18 mouse cellular contexts compared by ENCODE assay signal in genomic region chr17:47988074-47988473, GRCm38 (mm10). TPM values are rescaled to one million over a fixed set of nuclear protein-coding genes. Genes with fewer than 3 reads are reported as not detected.
A peak's percentile ranks its signal among the peaks of the same experiment; 100 is the strongest.
DNase-seq lines count a peak whose midpoint lies in the region; ATAC-seq and TF ChIP-seq lines count a peak whose summit lies in the region.
"Had no signal": no experiment of that assay in that cellular context is flagged by ENCODE, and none has a peak within 500 bp of the region (broad histone marks: within the 10 kb centered on the region; RNA-seq: fewer than 3 reads in every experiment).

No protein-coding gene starts in this region.

- no peak for ATAC-seq in hindbrain, embryonic 12.5 days (ENCODE audit: low FRiP score)
- no peak for ATAC-seq in hindbrain, embryonic 11.5 days (ENCODE audit: low FRiP score)
- ATAC-seq in embryonic facial prominence, embryonic 15.5 days (ENCODE audit: insufficient number of reproducible peaks, low FRiP score, low TSS enrichment, low read depth) = no peak
- ATAC-seq in liver, embryonic 14.5 days (ENCODE audit: insufficient read depth) = peak; percentile 50; the same call in 1 of the 2 replicates
- ATAC-seq: Patski had no signal

- TF ChIP-seq CTCF in liver, embryonic 14.5 days (IDR thresholded peaks at IDR 0.05; ENCODE audit: low read depth) = no peak

- no peak for DNase-seq in hindbrain, embryonic 11.5 days (ENCODE audit: low spot score)
- DNase-seq in liver, embryonic 14.5 days (ENCODE audit: low read depth in 3 of 3, low spot score in 3 of 3) = no peak
- DNase-seq in thymus, postnatal 4 days = peak; percentile 47
- DNase-seq in cerebellum, adult 9-11 months = no peak
- no peak for DNase-seq in spleen, adult 12 weeks (ENCODE audit: low spot score)
- DNase-seq in heart, postnatal 10 days = no peak
- DNase-seq: adrenal gland, adult 2 months; cerebellum, postnatal 14 days; heart, adult 11 months; kidney, adult 9 months; right cerebral cortex, postnatal 4 days had no signal

- no peak overlapping the region for H3K4me2 ChIP-seq in hindbrain, embryonic 12.5 days (replicated peaks)
- no peak overlapping the region for H3K4me2 ChIP-seq in hindbrain, embryonic 11.5 days (replicated peaks; ENCODE audit: low read depth, low read length)
- H3K4me2 ChIP-seq in embryonic facial prominence, embryonic 15.5 days (replicated peaks) = no peak overlapping the region
- H3K4me2 ChIP-seq in liver, embryonic 14.5 days (ENCODE audit: low read depth) = no peak overlapping the region
- H3K4me2 ChIP-seq: midbrain, embryonic 12.5 days had no signal

- H3K27me3 ChIP-seq in hindbrain, embryonic 12.5 days = 0 out of 2 replicates have a peak, but pooled peaks cover 3% of the 10 kb centered on the region
- no peaks in the 10 kb centered on the region for H3K27me3 ChIP-seq in hindbrain, embryonic 11.5 days (ENCODE audit: control insufficient read depth, insufficient read depth, low read length)
- H3K27me3 ChIP-seq in embryonic facial prominence, embryonic 15.5 days = 0 out of 2 replicates have a peak, but pooled peaks cover 3% of the 10 kb centered on the region
- H3K27me3 ChIP-seq in liver, embryonic 14.5 days (ENCODE audit: control insufficient read depth, insufficient read depth, low read length) = no peaks in the 10 kb centered on the region
- H3K27me3 ChIP-seq: Patski had no signal

- H3K4me3 ChIP-seq in hindbrain, embryonic 12.5 days = no peak overlapping the region
- H3K4me3 ChIP-seq in hindbrain, embryonic 11.5 days (ENCODE audit: low read depth, low read length) = no peak overlapping the region
- no peak overlapping the region for H3K4me3 ChIP-seq in embryonic facial prominence, embryonic 15.5 days (replicated peaks)
- no peak overlapping the region for H3K4me3 ChIP-seq in liver, embryonic 14.5 days (ENCODE audit: insufficient read depth in 1 of 2, low read depth in 2 of 2, low read length in 2 of 2)
- H3K4me3 ChIP-seq: midbrain, embryonic 12.5 days had no signal

- 88% methylated on average over 8 of the region's 8 CpGs for WGBS in hindbrain, embryonic 12.5 days
- 72% methylated on average over 8 of the region's 8 CpGs for WGBS in hindbrain, embryonic 11.5 days
- WGBS in embryonic facial prominence, embryonic 15.5 days = 83% methylated on average over 8 of the region's 8 CpGs
- WGBS in liver, embryonic 14.5 days (ENCODE audit: insufficient replicate concordance) = 51% methylated on average over 8 of the region's 8 CpGs

- H3K9ac ChIP-seq in hindbrain, embryonic 12.5 days = no peak overlapping the region
- H3K9ac ChIP-seq in hindbrain, embryonic 11.5 days (ENCODE audit: low read depth, low read length) = no peak overlapping the region
- H3K9ac ChIP-seq in embryonic facial prominence, embryonic 15.5 days = no peak overlapping the region
- no peak overlapping the region for H3K9ac ChIP-seq in liver, embryonic 14.5 days (replicated peaks)
- H3K9ac ChIP-seq: midbrain, embryonic 12.5 days had no signal

- intact Hi-C loops in heart, postnatal 10 days (cut with DNase I) = no loop called here

- H3K27ac ChIP-seq in hindbrain, embryonic 12.5 days = peak overlapping the region; percentile 48
- no peak overlapping the region for H3K27ac ChIP-seq in hindbrain, embryonic 11.5 days (ENCODE audit: low read depth, low read length)
- H3K27ac ChIP-seq in embryonic facial prominence, embryonic 15.5 days (replicated peaks) = 0 out of 2 replicates have a peak overlapping the region, but pooled peaks have one; percentile 18
- no peak overlapping the region for H3K27ac ChIP-seq in liver, embryonic 14.5 days

- no peaks in the 10 kb centered on the region for H3K36me3 ChIP-seq in hindbrain, embryonic 12.5 days
- H3K36me3 ChIP-seq in hindbrain, embryonic 11.5 days (ENCODE audit: control insufficient read depth, insufficient read depth, low read length) = no peaks in the 10 kb centered on the region
- H3K36me3 ChIP-seq in embryonic facial prominence, embryonic 15.5 days = no peaks in the 10 kb centered on the region
- H3K36me3 ChIP-seq in liver, embryonic 14.5 days (replicated peaks; ENCODE audit: control insufficient read depth, insufficient read depth, low read depth) = no peaks in the 10 kb centered on the region
- H3K36me3 ChIP-seq: midbrain, embryonic 12.5 days had no signal

- H3K4me1 ChIP-seq in hindbrain, embryonic 12.5 days = peaks cover 20% of the 10 kb centered on the region
- peaks cover 8% of the 10 kb centered on the region for H3K4me1 ChIP-seq in hindbrain, embryonic 11.5 days (replicated peaks; ENCODE audit: control insufficient read depth, insufficient read depth, low read length)
- peaks cover 24% of the 10 kb centered on the region for H3K4me1 ChIP-seq in embryonic facial prominence, embryonic 15.5 days
- H3K4me1 ChIP-seq in liver, embryonic 14.5 days (replicated peaks; ENCODE audit: control insufficient read depth in 2 of 2, insufficient read depth in 2 of 2, low read length in 1 of 2) = peaks cover 5 to 21% of the 10 kb centered on the region in 2 experiments

- no peak for TF ChIP-seq EP300 in liver, embryonic 14.5 days (IDR thresholded peaks at IDR 0.05; ENCODE audit: low read depth)

- no peaks in the 10 kb centered on the region for H3K9me3 ChIP-seq in hindbrain, embryonic 12.5 days (replicated peaks)
- H3K9me3 ChIP-seq in hindbrain, embryonic 11.5 days (ENCODE audit: control insufficient read depth, low read length) = no peaks in the 10 kb centered on the region
- no peaks in the 10 kb centered on the region for H3K9me3 ChIP-seq in embryonic facial prominence, embryonic 15.5 days (replicated peaks)
- H3K9me3 ChIP-seq in liver, embryonic 14.5 days (ENCODE audit: control insufficient read depth, low read length) = no peaks in the 10 kb centered on the region
- H3K9me3 ChIP-seq: midbrain, embryonic 12.5 days had no signal

RNA-seq across cellular contexts. Expression of gene 1700122O11Rik, which starts 50.0 kb away (rescaled TPM):
- not detected in 2 replicates for polyA plus RNA-seq in hindbrain, embryonic 12.5 days (2016; fragmentation: Nextera tagmentation; extraction: Ambion mirVana)
- not detected in 2 replicates for polyA plus RNA-seq in hindbrain, embryonic 11.5 days (2014; fragmentation: Nextera tagmentation; extraction: Ambion mirVana)
- not detected in 2 replicates for polyA plus RNA-seq in embryonic facial prominence, embryonic 15.5 days (2015; fragmentation: Nextera tagmentation; extraction: Ambion mirVana)
- polyA plus RNA-seq in liver, embryonic 14.5 days (2012; rRNA removed) = not detected in 2 replicates
- not detected in 2 replicates for polyA plus RNA-seq in liver, embryonic 14.5 days (2014; fragmentation: Nextera tagmentation; extraction: Ambion mirVana)
- not detected for total RNA-seq in heart, postnatal 10 days (2021)
- total RNA-seq: adrenal gland, adult 2 months; hematopoietic stem cell, adult 5-6 weeks; layer of hippocampus, adult 8-10 months; left cerebral cortex, postnatal 10 days had no signal
- polyA plus RNA-seq: adrenal gland, adult 2 months; midbrain, embryonic 12.5 days; Patski had no signal

Comparison
In these comparisons a context has a peak if more than half of its experiments do, and no peak if none do; other contexts are left out.
1. H3K27ac ChIP-seq: peak in hindbrain, embryonic 12.5 days (single experiment) and embryonic facial prominence, embryonic 15.5 days (single experiment); none in hindbrain, embryonic 11.5 days (single experiment) and liver, embryonic 14.5 days (single experiment).